Mouse (Mus musculus) bone marrow, adult 2 months (tissue): ENCODE measurements around the gene Klk11.

Experiments used
- CTCF ChIP-seq: fragments of 200-500 bp; IDR thresholded peaks from 2 replicates; pipeline ENCODE4 v1.5.1; 2011; ENCODE audit warnings: low read length, control low read depth; ENCODE audit not compliant: control insufficient read depth, insufficient read depth
- POLR2A ChIP-seq: fragments of 200-500 bp; IDR thresholded peaks from 2 replicates; pipeline ENCODE4 v1.6.1; 2011; ENCODE audit warnings: low read depth, mild to moderate bottlenecking, control low read depth, low read length, borderline replicate concordance; ENCODE audit not compliant: control insufficient read depth

DNA sequence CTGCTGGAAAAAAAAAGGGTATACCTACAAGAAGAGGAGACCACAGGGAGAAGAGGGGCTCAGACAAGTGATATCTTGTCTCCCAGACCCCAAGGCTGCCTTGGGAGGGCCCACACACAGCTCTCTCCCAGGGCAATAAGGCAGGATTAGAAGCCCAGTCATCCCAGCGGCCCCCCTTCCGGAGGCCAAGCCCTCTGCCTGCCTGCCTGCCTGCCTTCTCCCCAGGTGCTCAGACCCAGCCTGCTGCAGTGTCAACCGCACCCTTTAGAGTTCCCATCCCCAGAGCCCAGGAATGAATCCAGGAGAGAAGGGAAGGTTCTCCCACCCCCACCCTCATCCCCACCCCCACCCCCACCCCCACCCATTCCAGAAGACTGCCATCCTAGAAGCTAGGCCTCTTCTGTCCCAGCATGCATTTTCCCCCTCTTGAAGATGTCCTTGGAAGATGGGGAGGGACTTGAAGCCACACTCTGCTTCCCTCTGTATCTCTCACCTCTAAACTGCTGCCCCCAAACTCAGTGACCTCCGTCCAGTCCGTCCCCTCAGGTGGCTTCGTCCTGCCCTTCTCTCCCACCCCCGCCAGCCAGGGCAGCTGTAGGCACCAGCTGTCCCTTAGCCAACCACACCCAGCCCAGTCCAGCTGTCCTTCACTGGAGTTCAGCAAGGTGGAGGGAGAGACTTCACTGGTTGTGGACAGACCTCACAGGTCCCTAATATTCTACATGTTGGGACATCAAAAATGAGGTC is 1.1 kb downstream of the Klk11 start:
- no peak for TF ChIP-seq CTCF
- TF ChIP-seq POLR2A: no peak
